Mouse (Mus musculus) C2C12 (cell line): ENCODE results near the gene Cyld.

ENCODE experiments used
- CEBPB ChIP-seq: IDR thresholded peaks from one replicate; pipeline ENCODE4 v1.6.1; 2011; ENCODE audit warnings: low read depth, mild to moderate bottlenecking, control low read depth, moderate library complexity
- CTCF ChIP-seq: IDR thresholded peaks from one replicate; pipeline ENCODE4 v1.5.1; 2011; ENCODE audit not compliant: control insufficient read depth, insufficient read depth, insufficient read length
- FOSL1 ChIP-seq: IDR thresholded peaks from one replicate; pipeline ENCODE4 v1.8.0; 2011; ENCODE audit warnings: mild to moderate bottlenecking, low read length; ENCODE audit not compliant: poor library complexity, insufficient read depth, severe bottlenecking
- MAX ChIP-seq: IDR thresholded peaks from one replicate; pipeline ENCODE4 v1.6.1; 2011; ENCODE audit warnings: mild to moderate bottlenecking, control low read depth
- MYOD1 ChIP-seq: IDR thresholded peaks from one replicate; pipeline ENCODE4 v1.6.1; 2011; ENCODE audit warnings: low read depth; ENCODE audit not compliant: control insufficient read depth, insufficient read length
- MYOG ChIP-seq: IDR thresholded peaks from one replicate; pipeline ENCODE4 v1.6.1; 2011; ENCODE audit not compliant: control insufficient read depth, insufficient read length; ENCODE audit errors: extremely low read depth
- USF1 ChIP-seq: IDR thresholded peaks from one replicate; pipeline ENCODE4 v1.6.1; 2011; ENCODE audit warnings: low read depth, mild to moderate bottlenecking, control low read depth, moderate library complexity

DNA sequence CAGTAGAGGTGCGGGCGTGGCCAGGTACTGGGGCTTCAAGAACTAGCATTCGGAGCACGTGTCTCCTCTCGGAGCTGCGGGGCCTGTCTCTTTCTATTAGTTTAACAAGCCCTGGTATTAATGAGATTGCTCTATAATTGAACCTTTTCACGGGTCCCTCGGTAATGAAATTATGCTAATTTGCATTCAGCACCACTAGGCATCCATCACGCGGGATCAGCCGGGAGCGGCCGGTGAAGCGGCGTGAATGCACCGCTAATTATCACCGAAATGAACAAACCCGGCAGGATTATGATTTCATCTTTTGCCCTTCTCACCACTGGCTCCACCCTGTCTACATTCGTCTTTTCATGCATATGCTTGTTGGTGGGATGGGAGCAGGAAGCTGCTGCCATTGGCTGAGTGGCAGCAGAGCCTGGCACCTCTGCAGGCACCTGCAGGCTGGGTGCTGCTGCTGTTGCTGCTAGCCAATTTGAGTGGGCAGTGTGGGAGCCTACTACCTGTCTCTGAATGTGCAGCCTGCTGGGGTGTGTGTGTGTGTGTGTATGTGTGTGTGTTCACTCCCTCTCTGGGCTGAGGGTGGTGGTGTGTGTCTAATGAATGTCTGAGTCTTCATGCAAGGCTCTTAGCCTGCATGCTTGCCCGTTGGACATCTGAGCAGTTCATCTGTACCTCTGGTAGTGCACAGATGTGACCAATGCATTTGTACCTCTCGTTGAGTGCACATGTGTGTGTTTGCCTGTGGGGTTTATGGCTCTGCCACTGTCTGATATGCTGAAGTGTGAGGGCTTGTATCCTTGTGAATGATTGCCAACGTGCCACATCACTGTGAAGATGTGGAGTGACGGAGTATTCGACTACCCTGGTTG, 97.2 kb downstream of the Cyld start:
- no peak for TF ChIP-seq CTCF
- TF ChIP-seq FOSL1, result no peak
- TF ChIP-seq MAX, result no peak
- TF ChIP-seq MYOG, result no peak
- no peak for TF ChIP-seq USF1
- no peak for TF ChIP-seq MYOD1
- no peak for TF ChIP-seq CEBPB
